Mouse (Mus musculus): Measurements from ENCODE around the gene Pum1.

GRCm38 (mm10) chr4:130828851-130829673, 165.9 kb downstream of the Pum1 start:
- TF ChIP-seq CTCF (IDR thresholded peaks at IDR 0.05; ENCODE audit: extremely low read depth, insufficient read length, insufficient replicate concordance, low read depth, low read length) (no peak), POLR2A (IDR thresholded peaks at IDR 0.05; ENCODE audit: low read depth, low read length) (no peak)

All from small intestine, adult 2 months (tissue).